Mouse (Mus musculus) embryonic stem cell, embryonic (primary cell): ENCODE results near the gene Cfl2.
"Not testable (repeated sequence)": the region's sequence is repeated elsewhere in the genome, so short reads cannot be mapped to it uniquely, and the experiment has no call there.

Experiments used
- CTCF ChIA-PET, 4 experiments: fragments of 300-600 bp in 2 of 4; fragments of 350-600 bp in 2 of 4; sonication (Branson Sonifier 250); formaldehyde crosslinking; loops; one replicate each; lab custom pipeline; 2022; ENCODE audit warnings: inconsistent platforms in 2 of 4; lab: Charles Lee
- POLR2A ChIA-PET, 4 experiments: fragments of 300-600 bp in 2 of 4; fragments of 350-600 bp in 2 of 4; sonication (Branson Sonifier 250); formaldehyde crosslinking; loops; one replicate each; lab custom pipeline; 2022; ENCODE audit warnings: antibody characterized with exemption in 4 of 4, inconsistent platforms in 1 of 4; lab: Charles Lee

Cfl2 gene

GRCm38 (mm10) chr12:54838931-54839330, 23.7 kb downstream of the Cfl2 start:
- CTCF ChIA-PET = interaction anchor here in 1 of 4 experiments (2.3 kb wide), 1 partner anchor 9 kb away, joined by 7 read pairs; no protein-coding TSS in a partner anchor
- POLR2A ChIA-PET = interaction anchor here in 3 of 4 experiments (0.6 to 1.5 kb wide), 6 partner anchors 17 to 608 kb away, joined by 3 to 9 read pairs (median 3); partner anchors contain the start of gene Cfl2 (in 1 of the 3)

- ChIA-PET POLR2A (interaction anchor here in 3 of 4 experiments (0.5 to 3.6 kb wide), 32 partner anchors 7 to 739 kb away, joined by 3 to 33 read pairs (median 4); partner anchors contain the start of genes Cfl2 (in 3 of the 3) and Ppp2r3c (in 2 of the 3)), CTCF (interaction anchor here in 3 of 4 experiments (0.6 to 0.8 kb wide), 3 partner anchors 10 to 1981 kb away, joined by 3 read pairs; partner anchors contain the start of gene Cfl2 (in 1 of the 3))
Measured at GRCm38 (mm10) chr12:54835608-54836570, 26.8 kb downstream of the Cfl2 start.

- ChIA-PET CTCF (interaction anchor here in 2 of 4 experiments (0.6 to 1.1 kb wide), 4 partner anchors 14 to 1982 kb away, joined by 3 to 4 read pairs (median 3); partner anchors contain the start of genes Brms1l (in 1 of the 2) and Cfl2 (in 1 of the 2)), POLR2A (interaction anchor here (0.6 to 3.6 kb wide), 31 partner anchors 8 to 828 kb away, joined by 3 to 33 read pairs (median 4); partner anchors contain the start of genes Cfl2 (in 2 of the 4) and Ppp2r3c (in 2 of the 4))
Measured at GRCm38 (mm10) chr12:54834925-54835447, 27.7 kb downstream of the Cfl2 start.

- CTCF ChIA-PET = interaction anchor here in 2 of 4 experiments (0.5 to 0.6 kb wide), 2 partner anchors 16 to 64 kb away, joined by 5 to 6 read pairs; no protein-coding TSS in a partner anchor
- POLR2A ChIA-PET = interaction anchor here in 2 of 4 experiments (0.6 to 3.6 kb wide), 13 partner anchors 9 to 656 kb away, joined by 3 to 33 read pairs (median 3); partner anchors contain the start of gene Cfl2 (in 2 of the 2)
Measured at GRCm38 (mm10) chr12:54833856-54834399, 28.7 kb downstream of the Cfl2 start.

GRCm38 (mm10) chr12:54831927-54832326, 30.8 kb downstream of the Cfl2 start:
- CTCF ChIA-PET = interaction anchor here in 1 of 4 experiments (1.7 kb wide), 1 partner anchor 12 kb away, joined by 4 read pairs; no protein-coding TSS in a partner anchor
- POLR2A ChIA-PET = not testable (repeated sequence)

GRCm38 (mm10) chr12:54830574-54830973, 32.1 kb downstream of the Cfl2 start:
- CTCF ChIA-PET = interaction anchor here (0.6 to 1.8 kb wide), 54 partner anchors 9 to 783 kb away, joined by 3 to 19 read pairs (median 4); partner anchors contain the start of gene Cfl2 (in 1 of the 4)
- POLR2A ChIA-PET = interaction anchor here (0.5 to 2.2 kb wide), 17 partner anchors 10 to 617 kb away, joined by 3 to 8 read pairs (median 3); partner anchors contain the start of genes Cfl2 (in 2 of the 4) and Ppp2r3c (in 1 of the 4)

- ChIA-PET CTCF (interaction anchor here in 3 of 4 experiments (0.6 to 1.8 kb wide), 31 partner anchors 9 to 484 kb away, joined by 3 to 15 read pairs (median 5); partner anchors contain the start of gene Cfl2 (in 1 of the 3)), POLR2A (interaction anchor here in 2 of 4 experiments (0.5 to 2.2 kb wide), 8 partner anchors 33 to 785 kb away, joined by 3 to 8 read pairs (median 3); partner anchors contain the start of gene Cfl2 (in 2 of the 2))
Measured at GRCm38 (mm10) chr12:54829876-54830275, 32.8 kb downstream of the Cfl2 start.

GRCm38 (mm10) chr12:54828043-54828442, 34.6 kb downstream of the Cfl2 start:
- ChIA-PET POLR2A (interaction anchor here in 1 of 4 experiments (0.7 kb wide), 2 partner anchors 476 to 714 kb away, joined by 3 to 4 read pairs; no protein-coding TSS in a partner anchor), CTCF (interaction anchor here in 1 of 4 experiments (1.4 kb wide), 1 partner anchor 43 kb away, joined by 3 read pairs; no protein-coding TSS in a partner anchor)

GRCm38 (mm10) chr12:54825202-54825601, 37.5 kb downstream of the Cfl2 start:
- ChIA-PET POLR2A (interaction anchor here in 3 of 4 experiments (0.9 to 1.3 kb wide), 4 partner anchors 10 to 129 kb away, joined by 3 read pairs; no protein-coding TSS in a partner anchor), CTCF (interaction anchor here in 3 of 4 experiments (0.7 to 1.3 kb wide), 4 partner anchors 53 to 244 kb away, joined by 3 to 4 read pairs (median 3); no protein-coding TSS in a partner anchor)

GRCm38 (mm10) chr12:54822836-54823426, 39.7 kb downstream of the Cfl2 start:
- ChIA-PET POLR2A (interaction anchor here in 1 of 4 experiments (0.9 to 1.8 kb wide), 6 partner anchors 9 to 38 kb away, joined by 3 to 7 read pairs (median 3); no protein-coding TSS in a partner anchor), CTCF (interaction anchor here in 1 of 4 experiments (0.9 kb wide), 1 partner anchor 129 kb away, joined by 5 read pairs; no protein-coding TSS in a partner anchor)

- POLR2A ChIA-PET = interaction anchor here in 3 of 4 experiments (0.6 to 1.9 kb wide), 12 partner anchors 10 to 663 kb away, joined by 3 to 8 read pairs (median 3); partner anchors contain the start of genes Cfl2 (in 1 of the 3) and Gm20403 (in 1 of the 3)
- CTCF ChIA-PET = interaction anchor here in 3 of 4 experiments (0.7 to 1.4 kb wide), 4 partner anchors 9 to 14 kb away, joined by 3 to 6 read pairs (median 3); no protein-coding TSS in a partner anchor
Measured at GRCm38 (mm10) chr12:54820684-54821161, 42.0 kb downstream of the Cfl2 start.

- CTCF ChIA-PET = interaction anchor here in 2 of 4 experiments (1.3 to 1.4 kb wide), 2 partner anchors 11 to 12 kb away, joined by 3 to 4 read pairs; no protein-coding TSS in a partner anchor
- POLR2A ChIA-PET = interaction anchor here in 3 of 4 experiments (0.7 to 1.9 kb wide), 9 partner anchors 12 to 167 kb away, joined by 3 to 4 read pairs (median 3); partner anchors contain the start of genes Cfl2 (in 2 of the 3) and Gm20403 (in 1 of the 3)
Measured at GRCm38 (mm10) chr12:54819181-54819935, 43.3 kb downstream of the Cfl2 start.

- CTCF ChIA-PET = no interaction called here
- POLR2A ChIA-PET = no interaction called here
Measured at GRCm38 (mm10) chr12:54810142-54810541, 52.5 kb downstream of the Cfl2 start.
